Mouse (Mus musculus) kidney, embryonic 16.5 days (tissue): ENCODE measurements around the gene Lhfpl2. TPM values are rescaled to one million over a fixed set of nuclear protein-coding genes. Genes with fewer than 3 reads are reported as not detected.

Experiments
- polyA plus RNA-seq: library from polyadenylated mRNA; unstranded; fragments of >200 nt; fragmentation: Nextera tagmentation; extraction: Ambion mirVana; gene quantifications from 2 replicates; pipeline ENCODE4 v1.2.1, GENCODE M21; 2015

Gene Lhfpl2
- polyA plus RNA-seq, 1 experiment from 2014 or later, result 91.2 TPM

Other genes starting within 250 kb of the Lhfpl2 start
- gene Scamp1, start 228.1 kb downstream of the Lhfpl2 start, polyA plus RNA-seq, result 37.9 and 39.5 TPM in 2 replicates